Mouse (Mus musculus) duodenum, adult 2 months (tissue): ENCODE results near the gene Vmn1r211. TPM values are rescaled to one million over a fixed set of nuclear protein-coding genes. Genes with fewer than 3 reads are reported as not detected.

Experiments used
- polyA plus RNA-seq: library from polyadenylated mRNA; depleted of rRNA; stranded (reverse); fragments of >200 nt; gene quantifications from 2 replicates; pipeline ENCODE4 v1.2.3, GENCODE M21; 2012; ENCODE audit warnings: low replicate concordance; rRNA removed

The Vmn1r211 gene
- polyA plus RNA-seq = not detected in 2 replicates

GRCm38 (mm10) chr13:22857461-22857860 is at the start of gene Vmn1r211:
Gene Vmn1r211 (minus strand): TSS chr13:22857561.

GRCm38 (mm10) chr13:22884105-22884504 is 26.7 kb upstream of the Vmn1r211 start, which contains the start of gene Vmn1r212:
Gene Vmn1r212 (minus strand): TSS chr13:22884205.

GRCm38 (mm10) chr13:22831248-22831647 is 26.1 kb downstream of the Vmn1r211 start, which contains the start of gene Vmn1r210:
Gene Vmn1r210 (minus strand): TSS chr13:22831348.

GRCm38 (mm10) chr13:22809582-22809981 is 47.8 kb downstream of the Vmn1r211 start, which contains the start of gene Vmn1r209:
Gene Vmn1r209 (minus strand): TSS chr13:22809682.

Other genes starting within 250 kb of the Vmn1r211 start
- not detected in 2 replicates for gene Vmn1r206, start 233.3 kb downstream of the Vmn1r211 start, polyA plus RNA-seq
- not detected in 2 replicates for gene Vmn1r207-ps, start 127.9 kb downstream of the Vmn1r211 start, polyA plus RNA-seq
- not detected in 2 replicates for gene Vmn1r208, start 80.2 kb downstream of the Vmn1r211 start, polyA plus RNA-seq
- not detected in 2 replicates for gene Vmn1r209, start 47.9 kb downstream of the Vmn1r211 start, polyA plus RNA-seq
- gene Vmn1r210, start 26.2 kb downstream of the Vmn1r211 start, polyA plus RNA-seq = not detected in 2 replicates
- not detected in 2 replicates for gene Vmn1r212, start 26.6 kb upstream of the Vmn1r211 start, polyA plus RNA-seq
- gene Vmn1r213, start 150.1 kb upstream of the Vmn1r211 start, polyA plus RNA-seq = not detected in 2 replicates
- gene Vmn1r214, start 172.9 kb upstream of the Vmn1r211 start, polyA plus RNA-seq = not detected in 2 replicates
- not detected in 2 replicates for gene Vmn1r215, start 210.5 kb upstream of the Vmn1r211 start, polyA plus RNA-seq